Mouse (Mus musculus) erythroblast, embryonic 14.5 days (primary cell): ENCODE data around the gene Hist1h2bf. TPM values are rescaled to one million over a fixed set of nuclear protein-coding genes. Genes with fewer than 3 reads are reported as not detected.
A peak's percentile ranks its signal among the peaks of the same experiment; 100 is the strongest.
"Not testable (repeated sequence)": the region's sequence is repeated elsewhere in the genome, so short reads cannot be mapped to it uniquely, and the experiment has no call there.

Source experiments
- H3K27me3 ChIP-seq: 2 replicates; pipeline ENCODE4 v1.6.1; 2012; ENCODE audit warnings: inconsistent platforms; ENCODE audit not compliant: control insufficient read depth
- H3K36me3 ChIP-seq: 2 replicates; pipeline ENCODE4 v1.6.1; 2012; ENCODE audit warnings: mild to moderate bottlenecking, inconsistent platforms; ENCODE audit not compliant: control insufficient read depth
- H3K4me1 ChIP-seq: 2 replicates; pipeline ENCODE4 v1.6.1; 2012; ENCODE audit warnings: inconsistent platforms; ENCODE audit not compliant: control insufficient read depth
- H3K4me3 ChIP-seq: replicated peaks from 2 replicates; pipeline ENCODE3; 2012; ENCODE audit warnings: moderate library complexity, mild to moderate bottlenecking, inconsistent platforms
- H3K9me3 ChIP-seq: 2 replicates; pipeline ENCODE4 v1.6.1; 2012; ENCODE audit warnings: low read length, inconsistent platforms, mixed read lengths; ENCODE audit not compliant: control insufficient read depth
- GATA1 ChIP-seq: IDR thresholded peaks from 2 replicates; pipeline ENCODE4 v1.6.1; 2012; ENCODE audit warnings: low read length, inconsistent platforms, mixed read lengths
- TAL1 ChIP-seq: IDR thresholded peaks from 3 replicates; pipeline ENCODE4 v1.6.1; 2012; ENCODE audit warnings: low read length, inconsistent platforms, mixed read lengths
- polyA plus RNA-seq: library from polyadenylated mRNA; stranded (reverse); fragments of >175 nt; gene quantifications from 2 replicates; pipeline ENCODE4 v1.2.3, GENCODE M21; 2012

The Hist1h2bf gene
- polyA plus RNA-seq, 1 experiment: 15.6 TPM

GRCm38 (mm10) chr13:23582219-23583056, 8.4 kb upstream of the Hist1h2bf start:
- Histone ChIP-seq H3K9me3 (no peaks in the 10 kb centered on the region), H3K4me1 (peaks cover 70% of the 10 kb centered on the region), H3K27me3 (no peaks in the 10 kb centered on the region), H3K36me3 (peaks cover 10% of the 10 kb centered on the region), H3K4me3 (peak overlapping the region; percentile 67)
- TF ChIP-seq TAL1 (no peak), GATA1 (0 out of 2 replicates have a peak, but pooled peaks have one; percentile 1)

- Histone ChIP-seq H3K9me3 (no peaks in the 10 kb centered on the region), H3K4me1 (peaks cover 71% of the 10 kb centered on the region), H3K27me3 (no peaks in the 10 kb centered on the region), H3K36me3 (peaks cover 11% of the 10 kb centered on the region), H3K4me3 (peak within 1 kb of the TSS; percentile 67)
- no peak for TF ChIP-seq GATA1
- TF ChIP-seq TAL1: no peak; the same call in 2 of the 3 replicates
Measured at GRCm38 (mm10) chr13:23581408-23582218, 7.6 kb upstream of the Hist1h2bf start, which contains the start of gene Hist1h4d. Hist1h4d (plus strand) TSS chr13:23581598.

GRCm38 (mm10) chr13:23577835-23578234, 3.8 kb upstream of the Hist1h2bf start:
- Histone ChIP-seq H3K4me1 (peaks cover 56% of the 10 kb centered on the region), H3K36me3 (peaks cover 11% of the 10 kb centered on the region), H3K9me3 (no peaks in the 10 kb centered on the region), H3K4me3 (peak overlapping the region; percentile 76), H3K27me3 (no peaks in the 10 kb centered on the region)
- TF ChIP-seq GATA1 (no peak), TAL1 (no peak)

- no peaks in the 10 kb centered on the region for H3K27me3 ChIP-seq
- H3K9me3 ChIP-seq: no peaks in the 10 kb centered on the region
- no peak for TF ChIP-seq TAL1
- TF ChIP-seq GATA1: no peak
- H3K36me3 ChIP-seq: peaks cover 11% of the 10 kb centered on the region
- peaks cover 53% of the 10 kb centered on the region for H3K4me1 ChIP-seq
- H3K4me3 ChIP-seq: peak overlapping the region; percentile 76
Measured at GRCm38 (mm10) chr13:23576906-23577639, 3.1 kb upstream of the Hist1h2bf start.

- Histone ChIP-seq H3K4me1 (peaks cover 49% of the 10 kb centered on the region), H3K27me3 (no peaks in the 10 kb centered on the region), H3K36me3 (peaks cover 11% of the 10 kb centered on the region), H3K4me3 (peak overlapping the region; percentile 76), H3K9me3 (no peaks in the 10 kb centered on the region)
- TF ChIP-seq TAL1: no peak
- TF ChIP-seq GATA1: no peak
Measured at GRCm38 (mm10) chr13:23576351-23576881, 2.4 kb upstream of the Hist1h2bf start.

- H3K4me1 ChIP-seq: peaks cover 44% of the 10 kb centered on the region
- H3K27me3 ChIP-seq, H3K9me3 ChIP-seq: not testable (repeated sequence)
- peaks cover 11% of the 10 kb centered on the region for H3K36me3 ChIP-seq
- H3K4me3 ChIP-seq: peak overlapping the region; percentile 76
Measured at GRCm38 (mm10) chr13:23575864-23576313, 1.9 kb upstream of the Hist1h2bf start.

- peak within 1 kb of the TSS; percentile 76 for H3K4me3 ChIP-seq
- H3K9me3 ChIP-seq: no peaks in the 10 kb centered on the region
- H3K36me3 ChIP-seq: peaks cover 11% of the 10 kb centered on the region
- H3K27me3 ChIP-seq: no peaks in the 10 kb centered on the region
- H3K4me1 ChIP-seq: peaks cover 39% of the 10 kb centered on the region
- TF ChIP-seq GATA1: no peak
Measured at GRCm38 (mm10) chr13:23575271-23575851, 1.4 kb upstream of the Hist1h2bf start, which contains the start of gene Hist1h3d. Hist1h3d (plus strand) TSS chr13:23575763.

GRCm38 (mm10) chr13:23574546-23575170, 662 bp upstream of the Hist1h2bf start:
- H3K36me3 ChIP-seq: not testable (repeated sequence)
- peak overlapping the region; percentile 64 for H3K4me3 ChIP-seq
- H3K4me1 ChIP-seq: peaks cover 39% of the 10 kb centered on the region

GRCm38 (mm10) chr13:23573034-23573897, 730 bp downstream of the Hist1h2bf start:
- H3K27me3 ChIP-seq, H3K36me3 ChIP-seq, H3K9me3 ChIP-seq: not testable (repeated sequence)
- Histone ChIP-seq H3K4me1 (peaks cover 39% of the 10 kb centered on the region), H3K4me3 (peak overlapping the region; percentile 72)

More at GRCm38 (mm10) chr13:23574546-23575170, 662 bp upstream of the Hist1h2bf start:
- H3K27me3 ChIP-seq, H3K9me3 ChIP-seq: not testable (repeated sequence)
